Mouse (Mus musculus): Measurements from ENCODE around the gene Tnr.

- TF ChIP-seq CTCF (IDR thresholded peaks at IDR 0.05; ENCODE audit: control insufficient read depth, insufficient read depth, low read length) (no peak), POLR2A (IDR thresholded peaks at IDR 0.05; ENCODE audit: borderline replicate concordance, control insufficient read depth, low read depth, low read length) (no peak)
Measured at GRCm38 (mm10) chr1:159902120-159902497, 378.5 kb downstream of the Tnr start.
